Mouse (Mus musculus): Measurements from ENCODE around the gene Serpinb9d.
"Not testable (repeated sequence)": the region's sequence is repeated elsewhere in the genome, so short reads cannot be mapped to it uniquely, and the experiment has no call there.

Gene Serpinb9d

DNA sequence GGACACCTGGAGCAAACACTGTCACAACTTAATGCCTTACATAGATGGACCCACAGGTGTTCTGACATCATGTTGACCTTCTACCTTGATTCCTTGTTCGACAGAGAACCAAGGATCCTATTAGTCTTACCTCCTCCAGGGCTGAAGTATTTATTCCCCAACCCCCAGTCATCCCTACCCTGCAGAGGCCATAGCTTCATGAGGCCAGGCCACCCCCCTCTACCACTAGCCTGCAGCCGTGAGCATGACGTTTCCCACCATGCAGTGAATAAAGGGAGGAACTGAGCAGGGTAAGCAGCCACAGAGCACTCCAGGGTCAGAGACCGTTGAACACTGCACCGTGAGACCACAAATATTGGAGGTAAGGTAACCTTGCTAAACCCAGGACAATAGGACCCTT, at the start of gene Serpinb9d:
Serpinb9d (plus strand) TSS at position 301 of the 400 bp plus-strand sequence.
- DNase-seq (ENCODE audit: low spot score in 2 of 2) = no peak

DNA sequence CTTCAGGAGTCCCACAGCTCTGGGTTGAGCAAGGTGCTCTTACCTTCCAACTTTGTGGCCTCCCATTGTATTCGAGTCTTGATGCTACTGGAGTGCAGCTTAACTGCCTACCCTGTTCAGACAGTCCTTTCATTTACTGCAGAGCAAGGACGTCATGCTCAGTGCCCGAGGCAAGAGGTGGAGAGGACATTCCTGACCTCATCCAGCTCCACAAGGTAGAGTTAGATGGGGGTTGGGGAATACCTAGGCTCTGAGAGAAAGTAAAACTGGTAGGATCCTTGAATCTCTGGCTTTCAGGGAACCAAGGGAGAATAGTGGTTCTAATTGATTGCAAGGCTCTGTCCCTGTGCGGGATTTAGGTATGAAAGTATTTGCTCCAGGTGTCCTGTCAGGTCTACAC, 33.1 kb upstream of the Serpinb9d start, which contains the start of gene Serpinb9c:
Serpinb9c (minus strand) TSS at position 101 of the 400 bp plus-strand sequence.
- DNase-seq (ENCODE audit: low spot score in 2 of 2) = no peak

DNA sequence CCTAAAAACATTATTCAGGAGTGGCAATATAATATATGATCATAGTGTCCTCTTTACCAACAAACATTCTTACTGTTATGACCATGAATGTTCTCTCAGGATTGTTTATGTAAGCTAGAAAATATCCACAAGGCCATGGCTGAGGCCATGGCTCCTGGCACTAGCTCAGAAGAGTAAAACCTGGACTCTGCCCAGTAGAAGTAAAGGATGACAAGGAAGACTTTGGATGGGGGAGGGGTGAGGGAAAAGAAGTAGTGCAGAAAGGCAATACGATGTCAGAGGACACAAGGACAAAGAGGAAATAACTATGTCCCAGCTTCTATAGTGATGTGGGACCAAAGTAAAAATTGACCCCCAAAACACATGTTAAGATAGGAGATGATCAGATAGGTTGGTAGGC, 2.3 kb upstream of the Serpinb9d start:
- DNase-seq (ENCODE audit: low spot score in 2 of 2) = not testable (repeated sequence)

DNA sequence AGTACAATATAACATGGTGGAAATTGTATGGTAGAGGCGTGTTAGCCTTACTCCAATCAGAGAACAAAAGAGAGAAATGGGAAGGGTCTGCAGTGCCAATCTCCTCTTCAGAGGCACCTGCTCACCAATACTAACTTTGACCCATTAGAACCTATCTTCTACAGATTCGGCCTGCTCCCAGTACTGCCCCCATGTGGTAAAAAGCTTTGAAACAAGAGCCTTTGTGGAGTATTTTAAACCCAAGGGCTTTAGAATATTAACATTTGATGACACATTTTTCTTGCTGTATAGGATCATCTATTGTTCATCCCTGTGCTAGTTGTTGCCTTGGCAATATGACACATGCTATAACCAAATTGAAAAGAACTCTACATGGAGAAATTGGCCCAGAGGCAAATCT, 7.0 kb downstream of the Serpinb9d start:
- DNase-seq (ENCODE audit: low spot score in 2 of 2) = no peak

DNA sequence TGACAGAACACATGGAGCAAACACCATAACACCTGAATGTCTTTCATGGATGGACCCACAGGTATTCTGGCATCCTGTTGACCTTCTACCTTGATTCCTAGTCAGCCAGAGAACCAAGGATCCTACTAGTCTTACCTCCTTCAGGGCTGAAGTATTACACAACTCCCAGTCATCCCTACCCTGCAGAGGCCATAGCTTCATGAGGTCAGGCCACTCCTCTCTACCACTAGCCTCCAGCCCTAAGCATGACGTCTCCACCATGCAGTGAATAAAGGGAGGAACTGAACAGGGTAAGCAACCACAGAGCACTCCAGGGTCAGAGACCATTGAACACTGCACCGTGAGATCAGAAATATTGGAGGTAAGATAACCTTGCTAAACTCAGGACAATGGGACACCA, 56.6 kb downstream of the Serpinb9d start, which contains the start of gene Serpinb9e:
Serpinb9e (plus strand) TSS at position 301 of the 400 bp plus-strand sequence.
- DNase-seq (ENCODE audit: low spot score in 2 of 2) = not testable (repeated sequence)

Data from frontal cortex, postnatal 14 days (tissue).